Mouse (Mus musculus) intestine, embryonic 15.5 days (tissue): ENCODE results near the gene Cr1l. TPM values are rescaled to one million over a fixed set of nuclear protein-coding genes. Genes with fewer than 3 reads are reported as not detected.
A peak's percentile ranks its signal among the peaks of the same experiment; 100 is the strongest.

Experiments
- ATAC-seq: fragments of 200-750 bp; cut with Nextera tagmentation; 2 replicates; pipeline ENCODE4 v1.8.0; 2017; ENCODE audit warnings: moderate TSS enrichment, moderate library complexity
- H3K27ac ChIP-seq: fragments of 300-500 bp; sonication (generic); 2 replicates; pipeline ENCODE4 v1.5.1; 2015; ENCODE audit warnings: mild to moderate bottlenecking, inconsistent platforms
- H3K27me3 ChIP-seq: fragments of 300-500 bp; sonication (generic); replicated peaks from 2 replicates; pipeline ENCODE4 v1.6.1; 2015; ENCODE audit warnings: inconsistent platforms
- H3K36me3 ChIP-seq: fragments of 300-500 bp; sonication (generic); 2 replicates; pipeline ENCODE4 v1.6.1; 2015; ENCODE audit warnings: inconsistent platforms
- H3K4me1 ChIP-seq: fragments of 300-500 bp; sonication (generic); replicated peaks from 2 replicates; pipeline ENCODE4 v1.6.1; 2015; ENCODE audit warnings: inconsistent platforms
- H3K4me2 ChIP-seq: fragments of 300-500 bp; sonication (generic); replicated peaks from 2 replicates; pipeline ENCODE4 v1.6.1; 2015; ENCODE audit warnings: mild to moderate bottlenecking, inconsistent platforms
- H3K4me3 ChIP-seq: fragments of 300-500 bp; sonication (generic); replicated peaks from 2 replicates; pipeline ENCODE4 v1.5.1; 2015; ENCODE audit warnings: inconsistent platforms
- H3K9ac ChIP-seq: fragments of 300-500 bp; sonication (generic); 2 replicates; pipeline ENCODE4 v1.6.1; 2015; ENCODE audit warnings: inconsistent platforms
- H3K9me3 ChIP-seq: fragments of 300-500 bp; sonication (generic); 2 replicates; pipeline ENCODE4 v1.6.1; 2016; ENCODE audit warnings: inconsistent platforms
- WGBS: fragments of 180-500 bp; shearing (Covaris S2); methylation state at CpG from one replicate; pipeline ENCODE4 v1.1.7; 2015; 5-methylcytosine and 5-hydroxymethylcytosine counted together
- polyA plus RNA-seq: library from polyadenylated mRNA; unstranded; fragments of >200 nt; fragmentation: Nextera tagmentation; extraction: Ambion mirVana; gene quantifications from 2 replicates; pipeline ENCODE4 v1.2.1, GENCODE M21; 2015

The Cr1l gene
- 74.9 and 77.8 TPM in 2 replicates for polyA plus RNA-seq

GRCm38 (mm10) chr1:195130953-195131674 is at the start of gene Cr1l:
Gene Cr1l (minus strand): TSS chr1:195131586.
- Histone ChIP-seq H3K27ac (peak within 1 kb of the TSS; percentile 97), H3K4me1 (no peaks in the 10 kb centered on the region), H3K4me3 (peak within 1 kb of the TSS; percentile 60), H3K9ac (peak within 1 kb of the TSS; percentile 83), H3K27me3 (no peaks in the 10 kb centered on the region), H3K36me3 (no peaks in the 10 kb centered on the region), H3K9me3 (no peaks in the 10 kb centered on the region), H3K4me2 (peak within 1 kb of the TSS; percentile 55)
- WGBS, result under 1% methylated on average over 31 of the region's 31 CpGs
- ATAC-seq, result peak; percentile 100

GRCm38 (mm10) chr1:195175980-195176931 is 44.9 kb upstream of the Cr1l start, which contains the start of gene Cr2:
Gene Cr2 (minus strand): TSS chr1:195176716.
- Histone ChIP-seq H3K9me3 (no peaks in the 10 kb centered on the region), H3K4me2 (peak within 1 kb of the TSS; percentile 65), H3K4me1 (0 out of 2 replicates have a peak, but pooled peaks cover 4% of the 10 kb centered on the region), H3K36me3 (no peaks in the 10 kb centered on the region), H3K27ac (no peak within 1 kb of the TSS), H3K9ac (no peak within 1 kb of the TSS), H3K27me3 (no peaks in the 10 kb centered on the region), H3K4me3 (peak within 1 kb of the TSS; percentile 10; the same call in 1 of the 2 replicates)
- WGBS, result 7% methylated on average over 20 of the region's 20 CpGs
- peak; percentile 93 for ATAC-seq

- Histone ChIP-seq H3K27ac (no peak overlapping the region), H3K4me2 (no peak overlapping the region), H3K9me3 (no peaks in the 10 kb centered on the region), H3K36me3 (no peaks in the 10 kb centered on the region), H3K4me1 (no peaks in the 10 kb centered on the region), H3K9ac (no peak overlapping the region), H3K27me3 (no peaks in the 10 kb centered on the region), H3K4me3 (no peak overlapping the region)
- WGBS, result 77% methylated on average over 9 of the region's 9 CpGs
- ATAC-seq, result no peak
Measured at GRCm38 (mm10) chr1:195164996-195165755, 33.8 kb upstream of the Cr1l start.

GRCm38 (mm10) chr1:195132070-195132469 is 684 bp upstream of the Cr1l start:
- Histone ChIP-seq H3K27ac (no peak overlapping the region), H3K9me3 (no peaks in the 10 kb centered on the region), H3K9ac (no peak overlapping the region), H3K4me2 (peak overlapping the region; percentile 55; the same call in 1 of the 2 replicates), H3K36me3 (no peaks in the 10 kb centered on the region), H3K27me3 (no peaks in the 10 kb centered on the region), H3K4me1 (no peaks in the 10 kb centered on the region), H3K4me3 (no peak overlapping the region)
- no peak for ATAC-seq
- 36% methylated on average over 3 of the region's 3 CpGs for WGBS

GRCm38 (mm10) chr1:195131675-195132015 is 259 bp upstream of the Cr1l start:
- H3K36me3 ChIP-seq, result no peaks in the 10 kb centered on the region
- H3K4me2 ChIP-seq, result peak overlapping the region; percentile 55
- no peak for ATAC-seq
- H3K27me3 ChIP-seq, result no peaks in the 10 kb centered on the region
- H3K4me1 ChIP-seq, result no peaks in the 10 kb centered on the region
- H3K9ac ChIP-seq, result peak overlapping the region; percentile 83
- no peaks in the 10 kb centered on the region for H3K9me3 ChIP-seq
- H3K4me3 ChIP-seq, result peak overlapping the region; percentile 60
- H3K27ac ChIP-seq, result peak overlapping the region; percentile 97
- 26% methylated on average over 4 of the region's 4 CpGs for WGBS

- Histone ChIP-seq H3K36me3 (0 out of 2 replicates have a peak, but pooled peaks cover 3% of the 10 kb centered on the region), H3K4me2 (peak overlapping the region; percentile 55), H3K27ac (peak overlapping the region; percentile 97), H3K27me3 (no peaks in the 10 kb centered on the region), H3K4me1 (no peaks in the 10 kb centered on the region), H3K9me3 (no peaks in the 10 kb centered on the region), H3K9ac (peak overlapping the region; percentile 83), H3K4me3 (peak overlapping the region; percentile 60)
- 9% methylated on average over 2 of the region's 2 CpGs for WGBS
- ATAC-seq, result peak; percentile 44
Measured at GRCm38 (mm10) chr1:195130479-195130878, 907 bp downstream of the Cr1l start.

- Histone ChIP-seq H3K36me3 (0 out of 2 replicates have a peak, but pooled peaks cover 5% of the 10 kb centered on the region), H3K27me3 (no peaks in the 10 kb centered on the region), H3K4me3 (no peak overlapping the region), H3K27ac (no peak overlapping the region), H3K4me2 (0 out of 2 replicates have a peak overlapping the region, but pooled peaks have one; percentile 19), H3K9ac (no peak overlapping the region), H3K9me3 (no peaks in the 10 kb centered on the region), H3K4me1 (no peaks in the 10 kb centered on the region)
- no peak for ATAC-seq
- WGBS, result 78% methylated on average over 1 of the region's 1 CpGs
Measured at GRCm38 (mm10) chr1:195129867-195130266, 1.5 kb downstream of the Cr1l start.

- peak; percentile 66; the same call in 1 of the 2 replicates for ATAC-seq
- Histone ChIP-seq H3K36me3 (peaks cover 7% of the 10 kb centered on the region; the same call in 1 of the 2 replicates), H3K9me3 (no peaks in the 10 kb centered on the region), H3K4me1 (no peaks in the 10 kb centered on the region), H3K9ac (no peak overlapping the region), H3K27ac (no peak overlapping the region), H3K4me3 (no peak overlapping the region), H3K27me3 (no peaks in the 10 kb centered on the region), H3K4me2 (no peak overlapping the region)
- WGBS, result 100% methylated on average over 1 of the region's 1 CpGs
Measured at GRCm38 (mm10) chr1:195114414-195114813, 17.0 kb downstream of the Cr1l start.

GRCm38 (mm10) chr1:195113621-195114020 is 17.8 kb downstream of the Cr1l start:
- ATAC-seq, result peak; percentile 34; the same call in 1 of the 2 replicates
- Histone ChIP-seq H3K4me1 (no peaks in the 10 kb centered on the region), H3K9ac (no peak overlapping the region), H3K27ac (no peak overlapping the region), H3K4me2 (no peak overlapping the region), H3K4me3 (no peak overlapping the region), H3K27me3 (no peaks in the 10 kb centered on the region), H3K9me3 (no peaks in the 10 kb centered on the region), H3K36me3 (peaks cover 7% of the 10 kb centered on the region; the same call in 1 of the 2 replicates)
- WGBS, result 84% methylated on average over 4 of the region's 4 CpGs

- ATAC-seq, result peak; percentile 65
Measured at GRCm38 (mm10) chr1:195100693-195101092, 30.7 kb downstream of the Cr1l start.

GRCm38 (mm10) chr1:195098004-195098403 is 33.4 kb downstream of the Cr1l start:
- Histone ChIP-seq H3K27ac (no peak overlapping the region), H3K36me3 (no peaks in the 10 kb centered on the region; the same call in 1 of the 2 replicates), H3K27me3 (no peaks in the 10 kb centered on the region), H3K4me2 (no peak overlapping the region), H3K9me3 (no peaks in the 10 kb centered on the region), H3K9ac (no peak overlapping the region), H3K4me1 (no peaks in the 10 kb centered on the region), H3K4me3 (no peak overlapping the region)
- 82% methylated on average over 1 of the region's 1 CpGs for WGBS
- ATAC-seq, result peak; percentile 57

More at GRCm38 (mm10) chr1:195100693-195101092, 30.7 kb downstream of the Cr1l start:
- WGBS, result 22% methylated on average over 4 of the region's 4 CpGs
- no peaks in the 10 kb centered on the region for H3K4me1 ChIP-seq
- H3K27me3 ChIP-seq, result no peaks in the 10 kb centered on the region
- H3K9me3 ChIP-seq, result no peaks in the 10 kb centered on the region
- H3K27ac ChIP-seq, result no peak overlapping the region
- no peak overlapping the region for H3K9ac ChIP-seq
- H3K4me3 ChIP-seq, result no peak overlapping the region
- no peak overlapping the region for H3K4me2 ChIP-seq
- H3K36me3 ChIP-seq, result no peaks in the 10 kb centered on the region; the same call in 1 of the 2 replicates
